Mouse (Mus musculus) cerebellum, adult 11 months (tissue): Measurements from ENCODE around the gene Gtpbp1.
"Not testable (repeated sequence)": the region's sequence is repeated elsewhere in the genome, so short reads cannot be mapped to it uniquely, and the experiment has no call there.

Source experiments
- DNase-seq: peaks from one replicate; pipeline ENCODE4 v3.0.0; 2022

Gene Gtpbp1

GRCm38 (mm10) chr15:79690426-79691022 is at the start of gene Gtpbp1:
Gene Gtpbp1, plus strand, starts transcription at chr15:79690845.
- DNase-seq = peak; percentile 97

GRCm38 (mm10) chr15:79641135-79641817 is 49.4 kb upstream of the Gtpbp1 start:
- no peak for DNase-seq

DNA sequence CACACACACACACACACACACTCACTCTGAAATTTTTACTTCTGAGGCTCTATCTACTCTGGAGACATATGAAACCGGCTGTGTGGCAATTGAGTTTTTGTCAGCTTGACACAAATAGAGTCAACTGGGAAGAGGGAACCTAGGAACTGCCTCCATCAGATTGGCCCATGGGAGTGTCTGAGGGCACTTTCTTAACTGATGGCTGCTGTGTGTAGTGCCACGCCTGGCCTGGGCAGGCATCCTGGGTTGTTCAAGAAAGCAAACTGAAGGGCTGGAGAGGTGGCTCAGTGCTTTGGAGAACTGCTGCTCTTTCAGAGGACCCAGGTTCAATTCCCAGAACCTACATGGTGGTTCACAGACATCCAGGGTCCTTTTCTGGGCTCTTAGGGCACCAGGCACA is 45.2 kb upstream of the Gtpbp1 start:
- DNase-seq = no peak

- DNase-seq = no peak
Observed at GRCm38 (mm10) chr15:79648130-79648529, 42.5 kb upstream of the Gtpbp1 start.

DNA sequence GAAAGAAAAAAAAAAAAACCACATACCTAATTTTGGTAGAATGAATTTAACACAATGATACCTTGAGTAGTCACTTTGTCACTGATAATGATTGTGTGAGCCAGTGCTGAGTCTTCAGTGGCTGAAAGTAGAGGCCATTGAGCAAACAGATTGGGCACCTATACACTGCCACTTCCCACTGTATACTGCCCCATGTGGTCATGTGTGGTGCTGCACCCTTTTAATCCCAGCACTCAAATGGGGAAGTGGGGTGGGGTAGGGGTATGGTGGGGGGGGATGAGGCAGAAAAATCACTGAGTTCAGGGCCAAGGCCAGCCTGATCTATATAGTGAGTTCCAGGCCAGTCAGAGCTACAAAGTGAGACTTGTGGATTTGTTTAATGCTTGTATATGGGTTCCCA is 40.1 kb upstream of the Gtpbp1 start:
- DNase-seq = no peak

DNA sequence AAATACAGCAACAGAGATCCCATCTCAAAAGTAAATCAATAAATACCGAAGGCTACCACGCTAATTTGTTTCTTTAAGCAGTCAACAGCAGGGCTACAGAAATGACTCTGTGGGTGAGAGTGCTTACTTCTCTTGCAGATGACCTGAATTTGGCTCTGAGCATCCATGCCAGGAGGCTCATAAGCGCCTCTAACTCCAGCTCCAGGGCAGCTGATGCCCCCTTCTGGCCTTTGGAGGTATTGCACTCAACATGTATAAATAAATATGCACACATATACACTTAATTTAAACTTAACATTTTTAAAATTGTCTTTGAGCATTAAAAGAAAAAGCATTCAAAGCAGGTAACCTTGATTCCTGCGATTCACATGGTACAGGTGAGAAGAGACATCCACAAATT is 39.2 kb upstream of the Gtpbp1 start:
- DNase-seq = no peak

- DNase-seq = no peak
Observed at GRCm38 (mm10) chr15:79656451-79656850, 34.2 kb upstream of the Gtpbp1 start.

- DNase-seq = peak; percentile 84
Observed at GRCm38 (mm10) chr15:79657837-79658530, 32.7 kb upstream of the Gtpbp1 start.

GRCm38 (mm10) chr15:79658531-79659375 is 31.9 kb upstream of the Gtpbp1 start, which contains the start of the genes Fam227a and Cby1:
Gene Fam227a, minus strand, starts transcription at chr15:79658956.
Gene Cby1, plus strand, starts transcription at chr15:79659199.
- DNase-seq = peak; percentile 94

DNA sequence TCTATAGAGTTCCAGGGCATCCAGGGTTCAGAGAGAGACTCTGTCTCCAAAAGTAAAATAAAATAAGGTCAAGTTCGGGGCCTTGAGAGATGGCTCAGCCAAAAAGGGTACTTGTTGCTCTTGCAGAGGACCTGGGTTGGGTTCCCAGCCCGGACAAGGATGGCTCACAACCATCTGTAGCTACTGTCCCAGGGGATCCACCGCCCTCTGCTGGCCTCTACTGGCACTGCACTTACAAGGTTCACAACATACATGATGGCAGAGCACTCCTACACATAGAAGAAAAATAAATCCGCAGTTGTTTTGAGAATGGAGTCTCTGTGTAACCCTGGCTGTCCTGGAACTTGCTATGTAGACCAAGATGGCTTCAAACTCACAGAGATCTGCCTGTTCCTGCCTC is 28.8 kb upstream of the Gtpbp1 start:
- DNase-seq = no peak

DNA sequence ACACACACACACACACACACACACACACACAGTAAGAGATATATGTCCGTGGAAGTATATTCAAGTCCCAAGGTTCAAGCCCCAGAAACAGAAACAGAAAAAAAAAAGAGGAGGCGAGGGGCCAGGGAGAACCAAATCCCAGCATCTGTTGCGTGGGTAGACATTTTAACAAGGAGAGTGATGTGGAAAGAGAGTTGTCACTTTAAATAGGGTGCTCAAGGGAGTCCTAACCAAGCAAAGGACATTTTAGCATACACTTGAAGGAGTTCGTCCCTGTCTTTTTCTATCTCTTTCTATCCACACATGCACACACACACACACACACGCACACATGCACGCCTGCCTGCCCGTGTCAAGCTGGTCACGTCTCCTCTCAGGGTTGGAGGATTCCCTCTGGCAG is 26.0 kb upstream of the Gtpbp1 start:
- no peak for DNase-seq

GRCm38 (mm10) chr15:79669195-79669594 is 21.4 kb upstream of the Gtpbp1 start:
- DNase-seq = no peak

GRCm38 (mm10) chr15:79670249-79670971 is 20.2 kb upstream of the Gtpbp1 start, which contains the start of gene Tomm22:
Gene Tomm22, plus strand, starts transcription at chr15:79670861.
- peak; percentile 85 for DNase-seq

DNA sequence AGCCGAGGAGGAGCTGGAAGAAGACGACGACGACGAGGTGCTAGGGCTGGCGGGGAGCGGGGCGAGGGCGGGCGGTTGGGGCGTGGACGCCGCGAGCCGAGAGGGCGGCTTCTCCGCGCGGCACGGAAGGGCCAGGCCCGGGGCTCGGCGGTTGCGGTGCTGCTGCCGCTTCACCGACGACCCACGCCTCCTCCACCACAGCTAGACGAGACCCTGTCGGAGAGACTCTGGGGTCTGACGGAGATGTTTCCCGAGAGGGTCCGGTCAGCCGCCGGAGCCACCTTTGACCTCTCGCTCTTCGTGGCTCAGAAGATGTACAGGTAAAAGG is 19.7 kb upstream of the Gtpbp1 start:
- no peak for DNase-seq

DNA sequence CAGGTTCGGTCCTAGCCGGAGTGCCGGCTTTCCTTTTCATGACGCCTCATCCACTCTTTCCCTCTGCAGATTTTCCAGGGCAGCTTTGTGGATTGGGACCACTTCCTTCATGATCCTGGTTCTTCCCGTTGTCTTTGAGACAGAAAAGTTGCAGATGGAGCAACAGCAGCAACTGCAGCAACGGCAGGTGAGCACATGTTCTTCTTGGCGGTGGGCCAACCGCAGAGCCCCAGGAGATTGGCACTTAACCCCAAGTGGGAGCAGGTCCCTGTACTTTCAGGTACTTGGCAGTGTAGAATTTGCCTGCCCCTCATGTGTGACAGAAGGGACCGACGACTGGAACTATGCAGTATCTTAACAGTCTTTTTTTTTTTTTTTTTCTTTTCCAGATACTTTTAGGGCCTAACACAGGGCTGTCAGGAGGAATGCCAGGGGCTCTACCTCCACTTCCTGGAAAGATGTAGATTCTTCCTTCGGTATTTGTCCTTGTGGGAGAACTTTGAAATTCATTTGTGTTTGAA is 18.8 kb upstream of the Gtpbp1 start:
- not testable (repeated sequence) for DNase-seq

- DNase-seq = no peak
Observed at GRCm38 (mm10) chr15:79677936-79678335, 12.7 kb upstream of the Gtpbp1 start.

DNA sequence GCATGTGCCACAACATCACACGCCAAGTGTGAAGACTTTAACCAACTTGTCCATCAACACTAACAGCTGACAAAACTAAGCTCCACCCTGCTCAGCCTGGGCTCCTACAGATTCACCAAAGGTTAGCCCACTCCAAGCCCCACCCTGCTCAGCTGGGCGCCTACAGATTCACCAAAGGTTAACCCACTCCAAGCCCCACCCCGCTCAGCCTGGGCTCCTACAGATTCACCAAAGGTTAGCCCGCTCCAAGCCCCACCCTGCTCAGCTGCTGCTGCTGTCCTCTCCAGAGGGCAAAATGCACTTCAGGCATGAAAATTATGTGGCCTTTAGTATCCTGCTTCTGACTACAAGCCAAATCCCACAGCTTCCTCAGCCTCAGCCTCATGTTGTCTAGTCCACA is 8.7 kb upstream of the Gtpbp1 start:
- DNase-seq = no peak

GRCm38 (mm10) chr15:79683146-79683545 is 7.5 kb upstream of the Gtpbp1 start:
- DNase-seq = no peak

DNA sequence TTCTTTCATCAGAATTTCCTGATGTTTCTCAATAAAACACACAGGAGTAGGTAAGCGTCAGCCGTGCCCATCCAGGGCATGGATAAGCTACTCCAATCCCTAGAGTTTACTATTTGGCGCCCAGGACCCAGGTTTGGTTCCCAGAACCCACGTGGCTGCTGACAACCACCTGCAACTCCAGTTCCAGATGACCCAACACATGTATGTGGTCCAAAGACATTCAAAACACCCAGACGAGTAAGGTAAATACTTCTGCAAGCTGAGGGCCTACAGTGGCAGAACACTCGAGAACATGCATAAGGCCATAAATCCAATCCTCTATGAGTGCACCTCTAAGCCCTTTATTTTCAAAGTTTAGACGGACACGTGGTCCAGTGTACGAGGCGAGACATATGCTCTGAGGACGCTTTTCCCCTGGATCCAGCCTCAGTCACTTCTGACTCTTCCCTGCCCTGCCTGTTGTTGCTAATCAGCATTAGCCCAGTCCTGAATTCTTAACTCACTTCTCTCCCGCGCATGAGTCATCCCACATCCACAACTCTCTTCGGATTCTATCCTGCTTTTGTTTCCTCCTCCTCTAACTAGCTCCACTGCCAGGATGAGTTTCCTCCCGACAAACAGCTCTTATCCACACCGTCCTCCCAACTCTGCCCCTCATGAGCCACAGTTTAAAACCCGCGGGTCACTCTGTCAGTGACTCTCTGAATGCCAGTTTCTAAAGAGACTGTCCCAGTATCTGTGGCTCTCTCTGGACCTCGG is 6.8 kb upstream of the Gtpbp1 start:
- DNase-seq = no peak

DNA sequence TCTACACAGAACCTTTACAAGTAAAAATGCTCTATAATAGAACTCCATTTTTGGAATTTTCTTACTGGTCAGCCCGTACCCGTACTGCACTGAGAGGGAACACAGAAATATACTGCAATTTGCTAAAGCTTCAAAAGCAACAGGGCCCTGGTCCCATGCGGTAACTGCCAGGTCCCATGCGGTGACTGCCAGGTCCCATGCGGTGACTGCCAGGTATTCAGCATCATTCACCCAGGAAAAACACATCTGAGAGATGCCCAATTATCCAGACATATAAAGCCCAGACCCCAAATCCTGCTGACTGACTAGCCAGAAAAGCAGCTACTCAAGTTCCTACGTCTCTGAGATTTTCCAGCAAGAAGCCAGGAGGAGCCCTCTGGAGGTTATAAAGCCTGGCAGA is 6.0 kb upstream of the Gtpbp1 start:
- DNase-seq = no peak

DNA sequence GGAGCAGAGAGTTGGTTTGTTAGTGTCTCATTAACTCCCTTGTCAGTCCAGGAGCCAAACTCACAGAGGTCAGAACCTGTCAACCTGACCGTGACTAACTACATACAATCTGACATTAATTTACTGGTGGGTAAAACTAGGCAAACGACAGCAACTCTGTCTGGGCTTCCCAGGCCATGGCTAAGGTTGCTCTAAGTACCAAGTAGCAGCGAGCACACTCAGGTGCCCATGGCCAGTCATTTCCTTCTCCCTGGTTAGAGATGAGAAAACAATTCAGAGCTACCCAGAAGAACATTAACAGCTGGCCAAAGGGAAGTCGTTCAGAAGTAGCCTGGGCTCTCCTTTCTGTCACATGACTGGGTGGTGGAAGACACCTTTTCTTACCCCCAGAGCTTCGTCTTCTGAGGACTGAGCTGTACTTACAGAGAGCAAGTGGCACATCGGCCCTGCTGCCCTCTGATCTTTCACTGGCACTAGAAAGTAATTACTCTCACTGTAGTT is 5.5 kb upstream of the Gtpbp1 start:
- DNase-seq = no peak
